Mouse (Mus musculus): Measurements from ENCODE around the gene Pxylp1. TPM values are rescaled to one million over a fixed set of nuclear protein-coding genes. Genes with fewer than 3 reads are reported as not detected.

Gene Pxylp1
- total and polyA plus RNA-seq, 3 experiments, result 0.22 TPM; not detected in 2

DNA sequence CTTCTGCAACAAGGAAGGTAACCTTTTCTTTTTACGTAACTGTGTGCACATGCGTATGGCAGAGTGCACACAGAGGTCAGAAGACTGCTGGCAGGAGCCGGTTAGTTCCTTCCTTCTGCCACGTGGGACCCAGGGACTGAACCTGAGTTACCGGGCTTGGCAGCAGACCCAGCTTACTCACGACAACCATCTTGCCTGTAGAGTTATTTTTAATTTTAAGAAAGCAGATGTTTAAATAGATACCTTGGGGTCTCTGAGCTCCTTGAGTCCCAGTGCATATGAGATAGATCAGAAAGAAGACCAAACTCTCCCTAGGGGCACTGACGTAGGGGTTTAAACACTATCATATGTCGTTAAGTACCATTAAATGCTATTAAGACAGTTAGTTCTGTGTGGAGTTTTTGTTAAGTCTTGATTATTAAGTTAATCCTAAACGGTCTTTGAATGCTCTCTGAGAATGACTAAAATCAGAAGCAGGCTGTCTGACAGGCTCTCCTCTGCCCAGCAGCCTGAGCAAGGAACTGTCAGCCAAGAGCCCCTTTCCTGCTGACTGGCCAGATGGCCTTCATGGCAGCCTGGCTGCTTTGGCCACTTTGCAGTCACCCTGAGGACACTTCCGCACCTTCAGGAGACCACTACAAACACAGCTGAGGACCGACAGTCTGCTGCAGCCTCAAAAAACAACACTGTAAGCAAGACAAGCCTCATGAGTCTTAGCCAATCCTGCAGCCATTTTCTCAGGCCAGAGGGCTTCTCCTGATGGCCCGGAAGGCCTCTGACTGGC, 65.3 kb downstream of the Pxylp1 start:
- H3K36me3 ChIP-seq (replicated peaks), result no peaks in the 10 kb centered on the region
- no peak for DNase-seq (ENCODE audit: low spot score)

DNA sequence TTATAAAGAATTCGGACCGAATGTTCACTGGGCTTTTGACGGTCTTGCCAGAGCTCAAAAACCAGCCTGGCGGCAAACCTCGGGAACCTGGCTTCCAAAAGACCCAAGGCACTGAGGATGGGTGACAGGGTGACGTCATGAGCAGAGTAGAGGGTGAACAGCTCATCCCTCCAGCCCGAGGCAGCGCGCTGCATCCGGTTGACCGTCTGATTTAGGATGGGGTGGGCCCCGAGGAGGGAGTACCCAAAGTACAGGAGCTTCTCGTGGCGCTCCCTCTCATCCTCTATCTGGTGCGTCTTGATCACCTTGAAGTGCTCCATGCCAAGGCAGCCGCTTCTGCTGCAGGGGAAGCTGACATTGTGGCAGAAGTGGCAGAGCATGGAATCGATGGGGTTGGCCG, 67.6 kb downstream of the Pxylp1 start:
- H3K9me3 ChIP-seq (replicated peaks), result no peaks in the 10 kb centered on the region
- H3K27me3 ChIP-seq (ENCODE audit: insufficient read depth, low read length), result peaks cover 17% of the 10 kb centered on the region; the same call in 1 of the 2 replicates
- no peak overlapping the region for H3K4me3 ChIP-seq (ENCODE audit: low read depth, low read length)
- no peak for DNase-seq (ENCODE audit: low spot score)
- H3K36me3 ChIP-seq (replicated peaks), result no peaks in the 10 kb centered on the region
- no peak for ATAC-seq (ENCODE audit: extremely low read depth, insufficient number of reproducible peaks, low FRiP score, poor library complexity, severe bottlenecking)
- TF ChIP-seq CTCF (IDR thresholded peaks at IDR 0.05; ENCODE audit: low read depth, low read length) (no peak), GATA2 (IDR thresholded peaks at IDR 0.05; ENCODE audit: borderline replicate concordance, low read depth, low read length) (no peak), POLR2AphosphoS5 (IDR thresholded peaks at IDR 0.05; ENCODE audit: insufficient replicate concordance, low read depth, low read length) (no peak), TAL1 (conservative IDR thresholded peaks at IDR 0.05; ENCODE audit: low read depth, low read length) (no peak)
- no peaks in the 10 kb centered on the region for H3K4me1 ChIP-seq (ENCODE audit: insufficient read depth, low read depth, low read length)

More for the DNA sequence above, 65.3 kb downstream of the Pxylp1 start:
- Histone ChIP-seq H3K4me3 (ENCODE audit: low read depth, low read length) (no peak overlapping the region), H3K4me1 (ENCODE audit: insufficient read depth, low read depth, low read length) (no peaks in the 10 kb centered on the region), H3K27me3 (ENCODE audit: insufficient read depth, low read length) (peaks cover 17% of the 10 kb centered on the region; the same call in 1 of the 2 replicates), H3K9me3 (replicated peaks) (no peaks in the 10 kb centered on the region)
- no peak for ATAC-seq (ENCODE audit: extremely low read depth, insufficient number of reproducible peaks, low FRiP score, poor library complexity, severe bottlenecking)
- TF ChIP-seq TAL1 (conservative IDR thresholded peaks at IDR 0.05; ENCODE audit: low read depth, low read length), result no peak
- no peak for TF ChIP-seq GATA1 (IDR thresholded peaks at IDR 0.05; ENCODE audit: borderline replicate concordance, low read length)
- TF ChIP-seq CTCF (IDR thresholded peaks at IDR 0.05; ENCODE audit: low read depth, low read length), result no peak
- TF ChIP-seq POLR2AphosphoS5 (IDR thresholded peaks at IDR 0.05; ENCODE audit: insufficient replicate concordance, low read depth, low read length), result no peak
- no peak for TF ChIP-seq GATA2 (IDR thresholded peaks at IDR 0.05; ENCODE audit: borderline replicate concordance, low read depth, low read length)

DNA sequence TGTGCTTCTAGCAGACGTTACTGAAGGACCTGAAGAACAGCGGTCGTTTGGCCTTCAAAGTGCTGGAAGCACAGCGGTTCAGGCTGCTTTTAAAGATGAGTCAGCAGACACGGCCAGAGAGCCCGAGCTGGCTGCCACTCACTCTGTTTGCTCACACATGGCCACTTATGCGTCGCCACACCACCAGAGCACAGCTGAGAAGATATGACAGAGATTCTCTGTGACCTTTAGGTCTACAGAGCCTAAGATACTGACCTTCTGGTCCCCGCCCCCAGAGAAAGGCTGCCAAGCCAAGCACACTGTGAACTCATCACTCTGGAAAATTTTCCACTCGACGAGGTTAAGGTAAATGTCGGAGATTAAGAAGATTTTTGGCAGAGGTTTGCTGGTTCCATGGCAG, 68.4 kb downstream of the Pxylp1 start:
- H3K9me3 ChIP-seq (replicated peaks), result no peaks in the 10 kb centered on the region
- H3K36me3 ChIP-seq (replicated peaks), result no peaks in the 10 kb centered on the region
- H3K4me1 ChIP-seq (ENCODE audit: insufficient read depth, low read depth, low read length), result no peaks in the 10 kb centered on the region
- ATAC-seq (ENCODE audit: extremely low read depth, insufficient number of reproducible peaks, low FRiP score, poor library complexity, severe bottlenecking) (no peak), DNase-seq (ENCODE audit: low spot score) (no peak)
- no peak for TF ChIP-seq POLR2AphosphoS5 (IDR thresholded peaks at IDR 0.05; ENCODE audit: insufficient replicate concordance, low read depth, low read length)
- no peak for TF ChIP-seq GATA2 (IDR thresholded peaks at IDR 0.05; ENCODE audit: borderline replicate concordance, low read depth, low read length)
- TF ChIP-seq GATA1 (IDR thresholded peaks at IDR 0.05; ENCODE audit: borderline replicate concordance, low read length), result no peak
- no peak for TF ChIP-seq TAL1 (conservative IDR thresholded peaks at IDR 0.05; ENCODE audit: low read depth, low read length)
- no peak for TF ChIP-seq CTCF (IDR thresholded peaks at IDR 0.05; ENCODE audit: low read depth, low read length)
- H3K27me3 ChIP-seq (ENCODE audit: insufficient read depth, low read length), result peaks cover 19% of the 10 kb centered on the region; the same call in 1 of the 2 replicates
- no peak overlapping the region for H3K4me3 ChIP-seq (ENCODE audit: low read depth, low read length)

DNA sequence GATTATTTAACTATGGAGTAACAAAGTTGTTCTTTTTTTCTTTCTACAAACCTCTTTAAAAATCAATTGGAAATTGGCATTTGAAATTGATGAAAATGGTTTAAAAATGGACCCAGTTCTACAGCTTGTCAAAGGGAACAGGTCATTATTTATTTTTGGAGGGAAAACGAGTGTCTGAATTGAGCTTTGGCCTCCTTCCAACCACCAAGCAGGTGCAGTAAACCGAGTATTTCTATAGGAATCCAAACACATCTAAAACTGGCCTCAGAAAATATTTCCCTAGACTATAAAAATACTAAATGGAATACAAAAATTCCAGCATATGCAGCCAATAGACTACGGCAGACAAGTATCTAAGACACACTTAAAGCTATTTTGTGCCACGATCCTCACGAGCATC, 68.9 kb downstream of the Pxylp1 start:
- peaks cover 20% of the 10 kb centered on the region; the same call in 1 of the 2 replicates for H3K27me3 ChIP-seq (ENCODE audit: insufficient read depth, low read length)
- no peak overlapping the region for H3K4me3 ChIP-seq (ENCODE audit: low read depth, low read length)
- TF ChIP-seq POLR2AphosphoS5 (IDR thresholded peaks at IDR 0.05; ENCODE audit: insufficient replicate concordance, low read depth, low read length) (no peak), TAL1 (conservative IDR thresholded peaks at IDR 0.05; ENCODE audit: low read depth, low read length) (no peak), GATA2 (IDR thresholded peaks at IDR 0.05; ENCODE audit: borderline replicate concordance, low read depth, low read length) (no peak), GATA1 (IDR thresholded peaks at IDR 0.05; ENCODE audit: borderline replicate concordance, low read length) (no peak), CTCF (IDR thresholded peaks at IDR 0.05; ENCODE audit: low read depth, low read length) (no peak)
- no peaks in the 10 kb centered on the region for H3K36me3 ChIP-seq (replicated peaks)
- no peaks in the 10 kb centered on the region for H3K4me1 ChIP-seq (ENCODE audit: insufficient read depth, low read depth, low read length)
- DNase-seq (ENCODE audit: low spot score), result no peak
- H3K9me3 ChIP-seq (replicated peaks), result no peaks in the 10 kb centered on the region
- ATAC-seq (ENCODE audit: extremely low read depth, insufficient number of reproducible peaks, low FRiP score, poor library complexity, severe bottlenecking), result no peak

DNA sequence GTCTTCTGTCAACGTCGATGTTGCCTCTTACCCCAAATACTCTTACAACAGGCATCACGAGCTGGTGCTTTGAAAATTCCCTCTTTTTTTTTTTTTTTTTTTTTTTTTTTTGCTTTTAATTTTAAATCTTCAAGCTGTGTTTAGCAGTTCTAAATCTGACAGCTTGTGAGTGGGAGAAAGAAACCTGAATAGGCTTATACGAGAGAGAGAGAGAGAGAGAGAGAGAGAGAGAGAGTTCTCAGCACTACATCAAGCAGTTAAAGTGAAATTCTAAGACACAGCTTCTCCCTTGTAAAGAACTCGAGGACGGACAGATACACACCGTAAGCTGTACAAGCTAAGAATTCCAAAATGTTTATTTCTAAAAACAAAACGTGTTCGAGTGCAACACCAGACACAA, 69.5 kb downstream of the Pxylp1 start:
- Histone ChIP-seq H3K27me3 (ENCODE audit: insufficient read depth, low read length) (peaks cover 20% of the 10 kb centered on the region; the same call in 1 of the 2 replicates), H3K4me3 (ENCODE audit: low read depth, low read length) (no peak overlapping the region), H3K9me3 (replicated peaks) (no peaks in the 10 kb centered on the region), H3K4me1 (ENCODE audit: insufficient read depth, low read depth, low read length) (peaks cover 5% of the 10 kb centered on the region), H3K36me3 (replicated peaks) (no peaks in the 10 kb centered on the region)
- ATAC-seq (ENCODE audit: extremely low read depth, insufficient number of reproducible peaks, low FRiP score, poor library complexity, severe bottlenecking), result no peak
- TF ChIP-seq GATA2 (IDR thresholded peaks at IDR 0.05; ENCODE audit: borderline replicate concordance, low read depth, low read length), result no peak
- TF ChIP-seq GATA1 (IDR thresholded peaks at IDR 0.05; ENCODE audit: borderline replicate concordance, low read length), result no peak
- no peak for DNase-seq (ENCODE audit: low spot score)

DNA sequence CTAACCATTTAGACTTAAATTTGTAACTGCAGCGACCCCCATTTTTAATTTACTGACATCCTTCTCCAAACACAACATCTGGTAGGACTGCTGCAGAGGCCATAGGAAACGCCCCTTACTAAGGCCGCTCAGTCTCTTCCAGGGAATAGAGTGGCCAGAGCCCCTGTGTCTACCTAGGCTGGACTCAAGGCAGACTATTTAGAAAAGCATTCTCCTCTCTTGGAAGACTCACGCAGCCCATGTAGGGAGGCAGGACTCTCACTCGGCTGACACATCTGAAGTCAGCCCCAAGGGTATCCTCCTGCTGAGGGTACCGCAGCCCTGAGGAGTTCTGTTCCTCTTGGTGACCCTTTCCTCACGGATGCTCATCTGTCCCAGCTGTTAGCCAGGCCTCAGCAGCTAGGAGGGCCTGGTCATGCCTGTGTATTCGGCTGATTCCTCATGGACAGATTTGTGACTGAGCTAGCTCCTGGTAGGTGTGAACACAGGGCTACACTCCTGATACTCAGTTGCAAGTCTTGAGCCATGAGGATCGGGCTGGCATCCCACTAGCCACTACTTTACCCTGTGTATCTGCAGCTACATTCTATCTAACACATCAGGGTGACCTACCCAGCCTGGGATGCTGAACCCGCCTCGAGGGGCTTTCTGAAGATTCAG, 73.5 kb downstream of the Pxylp1 start:
- ATAC-seq (ENCODE audit: extremely low read depth, insufficient number of reproducible peaks, low FRiP score, poor library complexity, severe bottlenecking), result no peak
- H3K4me3 ChIP-seq (ENCODE audit: low read depth, low read length), result no peak overlapping the region

More for the DNA sequence above, 73.5 kb downstream of the Pxylp1 start:
- Histone ChIP-seq H3K36me3 (replicated peaks) (no peaks in the 10 kb centered on the region), H3K4me1 (ENCODE audit: insufficient read depth, low read depth, low read length) (peaks cover 5% of the 10 kb centered on the region), H3K9me3 (replicated peaks) (no peaks in the 10 kb centered on the region; the same call in 1 of the 2 replicates), H3K27me3 (ENCODE audit: insufficient read depth, low read length) (peaks cover 6% of the 10 kb centered on the region; the same call in 1 of the 2 replicates)
- DNase-seq (ENCODE audit: low spot score), result no peak
- TF ChIP-seq GATA1 (IDR thresholded peaks at IDR 0.05; ENCODE audit: borderline replicate concordance, low read length), result no peak
- TF ChIP-seq GATA2 (IDR thresholded peaks at IDR 0.05; ENCODE audit: borderline replicate concordance, low read depth, low read length), result no peak
- TF ChIP-seq POLR2AphosphoS5 (IDR thresholded peaks at IDR 0.05; ENCODE audit: insufficient replicate concordance, low read depth, low read length), result no peak

Measured in G1E (cell line).